Mouse (Mus musculus): ENCODE data around the gene Slc16a2.

DNA sequence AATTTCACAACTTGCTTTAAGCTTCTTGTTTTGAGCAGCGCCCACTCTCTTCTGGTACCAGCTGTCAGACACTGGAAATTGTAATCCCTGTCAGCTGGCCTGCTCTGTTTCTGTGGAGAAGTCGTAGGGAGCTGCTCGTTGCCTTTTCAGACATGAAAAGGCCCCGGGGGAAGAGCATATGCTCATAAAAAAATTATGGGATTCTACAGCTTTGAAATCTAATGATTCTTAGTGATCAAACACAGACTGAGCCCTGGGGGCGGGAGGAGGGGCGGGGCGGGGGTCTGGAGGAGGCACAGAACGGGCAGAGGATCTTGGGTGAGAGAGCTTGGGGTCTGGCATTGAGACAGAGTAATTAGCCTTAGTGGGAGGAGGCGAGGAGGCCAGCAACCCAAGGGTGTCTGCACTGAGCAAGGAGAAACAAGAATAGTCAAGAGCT is 125.7 kb downstream of the Slc16a2 start:
- no peak for TF ChIP-seq CTCF (IDR thresholded peaks at IDR 0.05; ENCODE audit: low read depth, low read length)
- TF ChIP-seq POLR2AphosphoS5 (IDR thresholded peaks at IDR 0.05; ENCODE audit: insufficient replicate concordance, low read depth, low read length), result no peak

Data from G1E (cell line).